Mouse (Mus musculus) c-Kit-positive CD71-positive TER-119-positive erythroid progenitor cells, embryonic 14.5 days (primary cell): ENCODE measurements around the gene Itih4.

Experiments used
- DNase-seq: peaks from one replicate; pipeline ENCODE4 v3.0.0-alpha.2; 2013; ENCODE audit warnings: low spot score

The Itih4 gene

DNA sequence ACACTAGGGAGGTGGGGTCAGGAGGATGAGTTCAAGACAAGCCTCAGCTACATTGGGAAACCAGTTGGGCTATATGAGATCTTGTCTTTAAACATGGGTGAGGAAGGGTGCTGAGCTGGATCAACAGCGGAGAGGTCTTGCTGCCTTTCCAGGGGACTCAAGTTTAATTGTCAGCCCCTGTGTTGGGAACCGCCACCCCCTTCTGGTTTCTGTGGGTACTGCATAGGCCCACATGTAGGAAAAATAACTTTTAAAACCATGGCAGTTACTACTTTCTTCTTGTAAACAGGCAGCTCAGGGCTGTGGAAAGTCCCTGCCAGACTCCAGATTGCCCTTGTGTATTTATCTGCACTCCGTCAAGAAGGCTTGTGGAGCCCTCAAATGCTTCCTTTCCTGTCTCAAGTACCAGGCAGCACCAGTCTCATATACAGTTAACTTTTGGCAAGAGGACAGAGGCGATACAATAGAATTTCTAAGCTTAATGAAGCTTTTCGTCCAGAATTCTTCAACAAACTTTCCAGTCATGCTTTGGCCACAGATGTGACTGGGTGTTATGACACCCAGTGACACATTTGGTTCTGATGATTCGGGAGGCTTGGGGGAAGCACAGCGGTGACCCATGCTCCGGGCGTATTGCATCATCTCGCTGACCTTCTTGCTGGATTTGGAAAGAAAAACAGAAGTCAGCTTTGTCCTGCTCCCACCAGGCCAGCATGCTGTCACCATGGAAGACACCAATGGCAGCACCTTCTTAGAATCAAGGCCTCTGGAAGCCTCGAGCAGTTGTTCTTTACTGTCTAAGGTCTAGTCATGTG is 57.8 kb downstream of the Itih4 start:
- DNase-seq: peak; percentile 40

DNA sequence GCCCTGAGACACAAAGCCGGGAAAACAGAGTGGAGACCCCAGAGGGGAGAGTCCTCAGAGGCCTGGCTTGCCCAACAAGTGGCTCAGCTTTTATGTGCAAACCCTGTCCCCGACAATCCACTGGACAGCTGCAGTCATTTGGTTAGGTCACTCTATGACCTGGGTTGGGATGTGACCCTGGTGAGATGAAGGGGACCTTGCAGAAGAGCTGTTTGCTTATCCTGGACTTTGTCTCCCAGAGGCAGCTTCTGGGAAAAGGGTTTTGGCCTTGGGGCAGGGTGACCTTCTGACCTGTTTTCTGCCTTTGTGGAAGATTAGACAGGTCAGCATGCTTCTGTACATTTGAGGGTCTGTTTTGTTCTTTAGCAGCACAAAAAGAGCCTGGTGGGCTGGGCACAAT is 58.5 kb downstream of the Itih4 start:
- DNase-seq: no peak

DNA sequence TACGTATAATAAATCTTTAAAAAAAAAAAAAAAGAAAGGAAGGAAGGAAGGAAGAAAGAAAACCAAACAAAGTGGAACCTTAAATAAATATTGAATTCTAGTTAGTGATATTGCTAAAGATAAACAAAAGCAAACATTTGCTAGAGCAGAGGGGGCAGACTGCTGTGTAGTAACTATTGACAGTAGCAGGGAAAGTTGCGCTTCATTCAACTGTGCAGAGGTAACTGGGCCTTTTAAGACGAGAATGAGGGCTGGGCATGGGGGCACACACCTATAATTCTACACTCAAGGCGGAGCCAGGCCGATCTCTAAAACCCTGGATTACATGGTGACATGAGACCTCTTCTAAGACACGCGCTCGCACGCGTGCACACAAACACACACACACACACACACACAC is 63.7 kb downstream of the Itih4 start:
- no peak for DNase-seq

DNA sequence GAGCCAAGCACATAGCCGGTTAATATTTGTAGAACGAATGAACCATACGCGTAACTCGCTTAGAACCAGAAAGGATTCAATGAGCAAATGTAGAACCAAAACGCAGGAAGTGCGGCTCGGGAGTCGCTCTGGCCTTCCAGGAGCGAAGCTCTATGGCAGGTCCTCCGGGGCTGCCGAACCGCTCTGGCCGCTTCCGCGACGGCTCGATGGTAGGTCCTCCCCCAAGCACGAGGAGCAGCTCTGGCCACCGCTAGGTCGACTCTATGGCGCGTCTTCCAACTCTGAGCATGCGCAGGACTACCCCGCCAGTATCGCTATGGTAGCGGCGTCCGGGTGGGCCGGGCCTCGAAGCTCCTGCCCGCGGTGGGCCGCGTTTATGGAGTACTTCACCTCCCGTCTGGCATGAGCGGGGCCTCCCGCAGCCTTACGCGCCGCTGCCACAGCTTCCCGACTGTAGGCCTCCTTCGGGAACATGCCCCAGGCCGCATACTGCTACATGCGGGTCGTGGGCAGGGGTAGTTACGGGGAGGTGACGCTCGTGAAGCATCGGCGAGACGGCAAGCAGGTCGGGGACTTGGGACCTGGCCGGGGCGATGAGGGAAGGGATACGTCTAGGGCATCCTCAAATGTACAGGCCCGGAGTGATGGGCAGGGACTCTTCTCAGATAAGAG is 65.0 kb downstream of the Itih4 start, which contains the start of gene Nek4:
Gene Nek4, plus strand, starts transcription at position 224 of the 672 bp plus-strand sequence.
- DNase-seq: peak; percentile 93
